ENCODE assay signal across 12 mouse cellular contexts in the genomic region with DNA sequence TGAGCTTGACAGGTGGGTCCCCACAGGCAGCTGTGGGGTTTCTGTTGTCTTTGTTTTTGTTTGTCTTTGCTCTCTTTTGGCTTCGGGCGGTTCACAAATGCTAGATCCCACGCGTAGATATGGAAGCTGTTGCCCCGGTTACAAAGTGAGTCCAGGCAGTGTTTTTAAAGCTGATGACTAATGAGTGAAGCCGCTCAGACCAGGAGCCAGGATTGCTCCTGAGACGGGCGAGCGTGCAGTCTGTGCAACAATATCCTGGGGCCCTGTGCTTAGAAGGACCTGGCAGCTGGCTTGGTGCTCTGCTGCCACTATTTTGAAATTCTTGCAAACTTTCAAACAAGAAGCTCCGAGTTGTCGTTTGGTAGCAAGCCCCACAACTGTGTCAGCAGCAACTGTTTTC. TPM values are rescaled to one million over a fixed set of nuclear protein-coding genes. Genes with fewer than 3 reads are reported as not detected.
DNase-seq lines count a peak whose midpoint lies in the region; ATAC-seq and TF ChIP-seq lines count a peak whose summit lies in the region.
"Had no signal": no experiment of that assay in that cellular context is flagged by ENCODE, and none has a peak within 500 bp of the region (broad histone marks: within the 10 kb centered on the region; RNA-seq: fewer than 3 reads in every experiment).

No protein-coding gene starts in this region.

- H3K27ac ChIP-seq in heart, embryonic 10.5 days: peak overlapping the region; percentile 29; the same call in 1 of the 2 replicates
- no peak overlapping the region for H3K27ac ChIP-seq in heart, embryonic 11.5 days (ENCODE audit: low read depth, low read length)
- no peak overlapping the region for H3K27ac ChIP-seq in intestine, embryonic 16.5 days (ENCODE audit: low read length)
- no peak overlapping the region; the same call in 1 of the 2 replicates for H3K27ac ChIP-seq in layer of hippocampus, adult 2 months
- H3K27ac ChIP-seq: liver, embryonic 14.5 days had no signal

- H3K4me1 ChIP-seq in heart, embryonic 10.5 days: peaks cover 19% of the 10 kb centered on the region
- no peaks in the 10 kb centered on the region for H3K4me1 ChIP-seq in heart, embryonic 11.5 days (ENCODE audit: control insufficient read depth, insufficient read depth, low read length)
- peaks cover 13% of the 10 kb centered on the region for H3K4me1 ChIP-seq in intestine, embryonic 16.5 days (ENCODE audit: control insufficient read depth, insufficient read depth, low read length)

- no peak for TF ChIP-seq POLR2A in brain, embryonic 14.5 days (IDR thresholded peaks at IDR 0.05; ENCODE audit: borderline replicate concordance, extremely low read depth, insufficient read depth, insufficient read length, poor library complexity, severe bottlenecking)

- peaks cover 15% of the 10 kb centered on the region for H3K27me3 ChIP-seq in heart, embryonic 10.5 days (ENCODE audit: insufficient read depth, poor library complexity, severe bottlenecking)
- no peaks in the 10 kb centered on the region for H3K27me3 ChIP-seq in heart, embryonic 11.5 days (ENCODE audit: control insufficient read depth, insufficient read depth, low read length)
- no peaks in the 10 kb centered on the region for H3K27me3 ChIP-seq in intestine, embryonic 16.5 days (replicated peaks; ENCODE audit: control insufficient read depth, insufficient read depth, low read length)

- peak; percentile 63 for DNase-seq in heart, embryonic 10.5 days (ENCODE audit: low spot score)
- DNase-seq in 3T3-L1 (ENCODE audit: low read depth, low spot score): peak; percentile 88
- DNase-seq in brain, embryonic 14.5 days (ENCODE audit: low read depth): peak; percentile 65
- no peak for DNase-seq in layer of hippocampus, adult 2 months (ENCODE audit: low spot score in 2 of 2)
- DNase-seq in gastrocnemius, postnatal 10 days: no peak
- DNase-seq: gastrocnemius, postnatal 14 days; kidney, postnatal 25 days had no signal

- whole genome bisulfite sequencing in heart, embryonic 10.5 days: 35% methylated on average over 11 of the region's 11 CpGs
- 28% methylated on average over 11 of the region's 11 CpGs for WGBS in heart, embryonic 11.5 days (ENCODE audit: insufficient replicate concordance)
- 21% methylated on average over 11 of the region's 11 CpGs for whole genome bisulfite sequencing in intestine, embryonic 16.5 days

- no peak overlapping the region for H3K4me2 ChIP-seq in heart, embryonic 11.5 days
- H3K4me2 ChIP-seq in intestine, embryonic 16.5 days (ENCODE audit: low read depth, low read length): no peak overlapping the region

- no peak for ATAC-seq in heart, embryonic 11.5 days (replicated peaks; ENCODE audit: insufficient number of reproducible peaks, low FRiP score, low TSS enrichment)
- peak; percentile 43; the same call in 1 of the 2 replicates for ATAC-seq in intestine, embryonic 16.5 days
- ATAC-seq in activated CD4-positive, CD25-positive, alpha-beta regulatory T cell, adult 4 months: no peak

- no peak for TF ChIP-seq CTCF in brain, embryonic 14.5 days (IDR thresholded peaks at IDR 0.05; ENCODE audit: borderline replicate concordance, extremely low read depth, insufficient read depth, insufficient read length)
- TF ChIP-seq CTCF in layer of hippocampus, adult 2 months (conservative IDR thresholded peaks at IDR 0.05): no peak

- no peak overlapping the region for H3K4me3 ChIP-seq in heart, embryonic 10.5 days
- no peak overlapping the region for H3K4me3 ChIP-seq in heart, embryonic 11.5 days (ENCODE audit: low read depth, low read length)
- H3K4me3 ChIP-seq in intestine, embryonic 16.5 days (ENCODE audit: low read length): no peak overlapping the region
- H3K4me3 ChIP-seq in layer of hippocampus, adult 2 months: no peak overlapping the region

- no peaks in the 10 kb centered on the region for H3K9me3 ChIP-seq in heart, embryonic 10.5 days
- H3K9me3 ChIP-seq in heart, embryonic 11.5 days (replicated peaks; ENCODE audit: control insufficient read depth, low read length): no peaks in the 10 kb centered on the region
- H3K9me3 ChIP-seq in intestine, embryonic 16.5 days (ENCODE audit: control insufficient read depth, low read length): no peaks in the 10 kb centered on the region

- no peak overlapping the region for H3K9ac ChIP-seq in heart, embryonic 11.5 days (ENCODE audit: low read depth, low read length)
- 0 out of 2 replicates have a peak overlapping the region, but pooled peaks have one; percentile 14 for H3K9ac ChIP-seq in intestine, embryonic 16.5 days (ENCODE audit: low read depth, low read length)
- H3K9ac ChIP-seq: liver, embryonic 14.5 days had no signal

- H3K36me3 ChIP-seq in heart, embryonic 10.5 days: no peaks in the 10 kb centered on the region
- no peaks in the 10 kb centered on the region for H3K36me3 ChIP-seq in heart, embryonic 11.5 days (ENCODE audit: control insufficient read depth, insufficient read depth, low read length)
- no peaks in the 10 kb centered on the region for H3K36me3 ChIP-seq in intestine, embryonic 16.5 days (ENCODE audit: control insufficient read depth, insufficient read depth, low read length)

RNA-seq across cellular contexts. Expression of a gene that starts 13.5 kb away (rescaled TPM):
- polyA plus RNA-seq in heart, embryonic 10.5 days (2016; fragmentation: Nextera tagmentation; extraction: Ambion mirVana): 0.28 TPM in 1 of 2 replicates, not detected in the other
- not detected in 2 replicates for polyA plus RNA-seq in heart, embryonic 11.5 days (2014; fragmentation: Nextera tagmentation; extraction: Ambion mirVana)
- 0.05 and 0.09 TPM in 2 replicates for polyA plus RNA-seq in brain, embryonic 14.5 days (2012; rRNA removed)
- polyA plus RNA-seq in intestine, embryonic 16.5 days (2015; fragmentation: Nextera tagmentation; extraction: Ambion mirVana): 1.2 and 2.1 TPM in 2 replicates
- total RNA-seq in layer of hippocampus, adult 2 months (2021): under 1 TPM; 0.54 to 0.97 TPM
- total RNA-seq in gastrocnemius, postnatal 10 days (2021): not detected
- polyA plus RNA-seq in activated CD4-positive, CD25-positive, alpha-beta regulatory T cell, adult 4 months (2017; shearing (Covaris generic)): under 1 TPM in 1 of 2 experiments, not detected in 1; 0.16 TPM
- total RNA-seq: gastrocnemius, postnatal 14 days; neutrophil, adult 5-6 weeks had no signal

RNA-seq across cellular contexts. Expression of a gene that starts 30.4 kb away (rescaled TPM):
- 0.07 and 0.15 TPM in 2 replicates for polyA plus RNA-seq in heart, embryonic 10.5 days (2016; fragmentation: Nextera tagmentation; extraction: Ambion mirVana)
- not detected in 2 replicates for polyA plus RNA-seq in heart, embryonic 11.5 days (2014; fragmentation: Nextera tagmentation; extraction: Ambion mirVana)
- polyA plus RNA-seq in brain, embryonic 14.5 days (2012; rRNA removed): 3.6 and 5.2 TPM in 2 replicates
- 0.09 TPM in 2 replicates for polyA plus RNA-seq in intestine, embryonic 16.5 days (2015; fragmentation: Nextera tagmentation; extraction: Ambion mirVana)
- total RNA-seq in layer of hippocampus, adult 2 months (2021): 10 to 100 TPM; 10.1 to 14.0 TPM
- total RNA-seq in gastrocnemius, postnatal 10 days (2021): under 1 TPM; 0.33 to 0.45 TPM
- polyA plus RNA-seq in activated CD4-positive, CD25-positive, alpha-beta regulatory T cell, adult 4 months (2017; shearing (Covaris generic)): under 1 TPM; 0.12 to 0.64 TPM
- total RNA-seq: gastrocnemius, postnatal 14 days had no signal

RNA-seq across cellular contexts. Expression of a gene that starts 42.3 kb away (rescaled TPM):
- 179 and 208 TPM in 2 replicates for polyA plus RNA-seq in heart, embryonic 10.5 days (2016; fragmentation: Nextera tagmentation; extraction: Ambion mirVana)
- polyA plus RNA-seq in heart, embryonic 11.5 days (2014; fragmentation: Nextera tagmentation; extraction: Ambion mirVana): 155 and 164 TPM in 2 replicates
- 311 and 398 TPM in 2 replicates for polyA plus RNA-seq in brain, embryonic 14.5 days (2012; rRNA removed)
- 156 and 159 TPM in 2 replicates for polyA plus RNA-seq in intestine, embryonic 16.5 days (2015; fragmentation: Nextera tagmentation; extraction: Ambion mirVana)
- total RNA-seq in layer of hippocampus, adult 2 months (2021): 100 to 1,000 TPM; 106 to 113 TPM
- total RNA-seq in gastrocnemius, postnatal 10 days (2021): 10 to 100 TPM; 73.5 to 96.2 TPM
- polyA plus RNA-seq in activated CD4-positive, CD25-positive, alpha-beta regulatory T cell, adult 4 months (2017; shearing (Covaris generic)): 10 to 100 TPM; 39.6 to 43.9 TPM

RNA-seq across cellular contexts. Expression of a gene that starts 43.5 kb away (rescaled TPM):
- 40.6 and 45.6 TPM in 2 replicates for polyA plus RNA-seq in heart, embryonic 10.5 days (2016; fragmentation: Nextera tagmentation; extraction: Ambion mirVana)
- 39.8 and 44.1 TPM in 2 replicates for polyA plus RNA-seq in heart, embryonic 11.5 days (2014; fragmentation: Nextera tagmentation; extraction: Ambion mirVana)
- 34.1 and 35.4 TPM in 2 replicates for polyA plus RNA-seq in brain, embryonic 14.5 days (2012; rRNA removed)
- polyA plus RNA-seq in intestine, embryonic 16.5 days (2015; fragmentation: Nextera tagmentation; extraction: Ambion mirVana): 44.0 and 48.1 TPM in 2 replicates
- total RNA-seq in layer of hippocampus, adult 2 months (2021): 10 to 100 TPM; 28.4 to 31.3 TPM
- total RNA-seq in gastrocnemius, postnatal 10 days (2021): 10 to 100 TPM; 15.7 to 18.1 TPM
- polyA plus RNA-seq in activated CD4-positive, CD25-positive, alpha-beta regulatory T cell, adult 4 months (2017; shearing (Covaris generic)): 10 to 100 TPM; 67.2 to 74.9 TPM

Comparison
In these comparisons a context has a peak if more than half of its experiments do, and no peak if none do; other contexts are left out.
1. DNase-seq: peak in heart, embryonic 10.5 days (single experiment), 3T3-L1 (single experiment) and brain, embryonic 14.5 days (single experiment); none in layer of hippocampus, adult 2 months (0 of 2) and gastrocnemius, postnatal 10 days (single experiment).